In the genomic region with DNA sequence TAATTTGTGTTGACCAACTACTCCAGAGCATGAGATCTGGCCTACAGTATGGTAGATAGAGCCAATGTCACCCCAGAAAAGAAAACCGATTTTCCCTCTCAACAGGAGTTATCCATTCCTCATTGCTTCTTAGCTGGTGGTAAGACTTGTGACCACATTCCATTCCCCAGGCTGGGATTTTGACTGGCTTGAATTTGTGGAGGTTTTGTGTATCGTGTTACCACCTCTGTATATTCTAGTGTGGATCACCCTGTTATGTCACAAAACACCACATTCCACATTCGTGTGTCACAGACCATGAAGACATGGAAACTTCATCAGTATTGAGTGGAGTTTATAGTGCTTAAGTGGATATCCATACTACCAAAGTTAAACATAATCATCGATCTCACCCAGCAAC, we compare ENCODE assay signal across 26 mouse cellular contexts.
"Had no signal": no experiment of that assay in that cellular context is flagged by ENCODE, and none has a peak within 500 bp of the region (broad histone marks: within the 10 kb centered on the region; RNA-seq: fewer than 3 reads in every experiment).

No protein-coding gene starts in this region.

- H3K9ac ChIP-seq: heart, embryonic 12.5 days; hindbrain, embryonic 12.5 days; hindbrain, embryonic 14.5 days; intestine, embryonic 15.5 days; limb, embryonic 12.5 days had no signal

- H3K27me3 ChIP-seq: heart, embryonic 12.5 days; hindbrain, embryonic 12.5 days; intestine, embryonic 15.5 days; limb, embryonic 12.5 days had no signal

- ATAC-seq: hindbrain, embryonic 16.5 days; inflammation-experienced regulatory T-cells, adult 6 months; intestine, embryonic 15.5 days; intestine, postnatal 0 days had no signal

- H3K36me3 ChIP-seq: heart, embryonic 10.5 days; heart, embryonic 12.5 days; hindbrain, embryonic 10.5 days; hindbrain, embryonic 12.5 days; intestine, embryonic 15.5 days; limb, embryonic 10.5 days; limb, embryonic 12.5 days had no signal

- H3K27ac ChIP-seq: gastrocnemius, adult 2 months; heart, embryonic 10.5 days; hindbrain, embryonic 10.5 days; hindbrain, embryonic 12.5 days; hindbrain, embryonic 14.5 days; intestine, embryonic 15.5 days; layer of hippocampus, adult 2 months; left cerebral cortex, adult 2 months; limb, embryonic 10.5 days; limb, embryonic 12.5 days had no signal

- H3K4me3 ChIP-seq: gastrocnemius, adult 2 months; heart, embryonic 10.5 days; heart, embryonic 12.5 days; hindbrain, embryonic 10.5 days; hindbrain, embryonic 12.5 days; intestine, embryonic 15.5 days; layer of hippocampus, adult 2 months; left cerebral cortex, adult 2 months; limb, embryonic 10.5 days; limb, embryonic 12.5 days had no signal

- H3K4me2 ChIP-seq: heart, embryonic 12.5 days; hindbrain, embryonic 12.5 days; hindbrain, embryonic 14.5 days; intestine, embryonic 15.5 days; limb, embryonic 12.5 days; liver, embryonic 11.5 days had no signal

- DNase-seq: gastrocnemius, adult 2 months; gastrocnemius, postnatal 10 days; gastrocnemius, postnatal 25 days; heart, adult 18-20 months; heart, postnatal 10 days; heart, postnatal 4 days; kidney, adult 18-20 months; kidney, adult 8-10 months; kidney, postnatal 10 days; kidney, postnatal 25 days; kidney, postnatal 4 days; liver had no signal

- H3K4me1 ChIP-seq: heart, embryonic 10.5 days; heart, embryonic 12.5 days; hindbrain, embryonic 10.5 days; hindbrain, embryonic 12.5 days; intestine, embryonic 15.5 days; limb, embryonic 10.5 days; limb, embryonic 12.5 days had no signal

- H3K9me3 ChIP-seq: heart, embryonic 10.5 days; heart, embryonic 12.5 days; hindbrain, embryonic 10.5 days; hindbrain, embryonic 12.5 days; intestine, embryonic 15.5 days; limb, embryonic 10.5 days; limb, embryonic 12.5 days had no signal
